Mouse (Mus musculus) layer of hippocampus, postnatal 36 days (tissue): Measurements from ENCODE around the gene Nsd1. TPM values are rescaled to one million over a fixed set of nuclear protein-coding genes. Genes with fewer than 3 reads are reported as not detected.
A peak's percentile ranks its signal among the peaks of the same experiment; 100 is the strongest.
"Not testable (repeated sequence)": the region's sequence is repeated elsewhere in the genome, so short reads cannot be mapped to it uniquely, and the experiment has no call there.

Experiments used
- DNase-seq, 2 experiments: peaks; one replicate each; pipeline ENCODE4 v3.0.0; 2022
- total RNA-seq, 2 experiments: library from RNA; stranded (reverse); gene quantifications; 2 replicates each; pipeline ENCODE4 v1.2.3; 2021

The Nsd1 gene
- total RNA-seq = 100 to 1,000 TPM; 124 to 131 TPM

- DNase-seq = no peak
Measured at GRCm38 (mm10) chr13:55209649-55210192, at the start of gene Nsd1. TSS of gene Nsd1 (plus strand) at chr13:55209782.

- no peak for DNase-seq
Measured at GRCm38 (mm10) chr13:55162365-55162764, 47.2 kb upstream of the Nsd1 start.

- DNase-seq = no peak
Measured at GRCm38 (mm10) chr13:55163553-55163952, 46.0 kb upstream of the Nsd1 start.

- DNase-seq = no peak
Measured at GRCm38 (mm10) chr13:55165831-55166339, 43.7 kb upstream of the Nsd1 start.

GRCm38 (mm10) chr13:55166806-55167725 is 42.5 kb upstream of the Nsd1 start:
- DNase-seq = no peak

- no peak for DNase-seq
Measured at GRCm38 (mm10) chr13:55167798-55168197, 41.8 kb upstream of the Nsd1 start.

GRCm38 (mm10) chr13:55168255-55168654 is 41.3 kb upstream of the Nsd1 start:
- no peak for DNase-seq

- peak; percentile 59 to 70 for DNase-seq
Measured at GRCm38 (mm10) chr13:55168958-55169369, 40.6 kb upstream of the Nsd1 start.

GRCm38 (mm10) chr13:55171517-55172335 is 37.9 kb upstream of the Nsd1 start:
- peak; percentile 64 to 67 for DNase-seq

GRCm38 (mm10) chr13:55172336-55172770 is 37.2 kb upstream of the Nsd1 start:
- no peak for DNase-seq

- no peak for DNase-seq
Measured at GRCm38 (mm10) chr13:55174347-55174746, 35.2 kb upstream of the Nsd1 start.

GRCm38 (mm10) chr13:55176265-55176664 is 33.3 kb upstream of the Nsd1 start:
- DNase-seq = no peak

GRCm38 (mm10) chr13:55177903-55178496 is 31.6 kb upstream of the Nsd1 start:
- DNase-seq = no peak

GRCm38 (mm10) chr13:55178556-55178955 is 31.0 kb upstream of the Nsd1 start:
- DNase-seq = peak; percentile 74 to 76

- DNase-seq = no peak
Measured at GRCm38 (mm10) chr13:55179591-55179990, 30.0 kb upstream of the Nsd1 start.

GRCm38 (mm10) chr13:55181786-55182172 is 27.8 kb upstream of the Nsd1 start:
- no peak for DNase-seq

GRCm38 (mm10) chr13:55182173-55182894 is 27.2 kb upstream of the Nsd1 start:
- DNase-seq = peak; percentile 44 to 57

GRCm38 (mm10) chr13:55183382-55183781 is 26.2 kb upstream of the Nsd1 start:
- no peak for DNase-seq

GRCm38 (mm10) chr13:55187062-55187461 is 22.5 kb upstream of the Nsd1 start:
- DNase-seq = not testable (repeated sequence)

GRCm38 (mm10) chr13:55189531-55190107 is 20.0 kb upstream of the Nsd1 start:
- DNase-seq = no peak
